Mouse (Mus musculus): ENCODE measurements around the gene Supv3l1. TPM values are rescaled to one million over a fixed set of nuclear protein-coding genes. Genes with fewer than 3 reads are reported as not detected.

Gene Supv3l1
- polyA plus RNA-seq, 1 experiment from 2014 or later = 33.2 TPM

DNA sequence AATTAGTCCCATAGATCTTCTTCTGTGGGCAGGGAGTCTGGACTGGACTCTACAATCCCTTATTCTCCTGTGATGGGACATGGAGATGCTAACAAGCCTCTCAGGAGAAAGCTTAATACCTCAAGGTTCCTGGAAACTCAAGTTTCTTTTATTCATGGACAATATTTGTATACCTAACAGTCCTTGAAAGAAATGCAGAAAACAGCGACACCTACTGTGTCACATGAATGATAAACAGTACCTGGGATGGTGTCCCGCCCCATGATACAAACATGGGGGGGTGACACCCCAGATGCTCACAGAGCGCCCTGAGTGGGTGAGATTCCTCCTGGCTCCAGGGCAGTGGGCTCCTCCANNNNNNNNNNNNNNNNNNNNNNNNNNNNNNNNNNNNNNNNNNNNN is 66.5 kb downstream of the Supv3l1 start:
- Histone ChIP-seq H3K27me3 (replicated peaks; ENCODE audit: control insufficient read depth, insufficient read depth, low read length) (no peaks in the 10 kb centered on the region), H3K4me2 (ENCODE audit: low read depth, low read length) (no peak overlapping the region), H3K4me1 (ENCODE audit: control insufficient read depth, insufficient read depth, low read length) (no peaks in the 10 kb centered on the region), H3K9me3 (ENCODE audit: control insufficient read depth, low read length) (no peaks in the 10 kb centered on the region), H3K27ac (ENCODE audit: low read length) (no peak overlapping the region), H3K36me3 (ENCODE audit: control insufficient read depth, insufficient read depth, low read length) (0 out of 2 replicates have a peak, but pooled peaks cover 3% of the 10 kb centered on the region), H3K4me3 (ENCODE audit: low read length) (no peak overlapping the region), H3K9ac (ENCODE audit: low read depth, low read length) (no peak overlapping the region)
- 76% methylated on average over 3 of the region's 3 CpGs for WGBS
- ATAC-seq = no peak

DNA sequence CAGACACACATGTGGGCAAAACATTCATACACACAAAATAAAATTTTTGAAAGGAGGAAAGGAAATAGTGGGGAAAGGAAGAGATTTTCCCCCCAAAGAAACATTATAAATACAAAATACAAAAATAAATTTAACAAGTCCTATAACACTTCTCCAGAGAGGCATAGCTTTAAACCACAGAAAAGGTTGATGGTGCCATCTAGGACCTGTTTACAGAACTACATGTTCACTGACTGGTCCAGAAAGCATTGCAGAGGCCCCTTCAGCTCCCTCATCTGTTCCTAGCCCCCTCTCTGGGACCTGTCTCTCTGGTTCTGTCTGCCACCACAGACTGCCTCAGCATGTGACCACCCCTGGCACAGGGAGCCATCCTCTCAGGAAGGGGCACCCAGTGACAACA is 68.6 kb downstream of the Supv3l1 start:
- Histone ChIP-seq H3K4me1 (ENCODE audit: control insufficient read depth, insufficient read depth, low read length) (no peaks in the 10 kb centered on the region), H3K9ac (ENCODE audit: low read depth, low read length) (no peak overlapping the region), H3K36me3 (ENCODE audit: control insufficient read depth, insufficient read depth, low read length) (0 out of 2 replicates have a peak, but pooled peaks cover 3% of the 10 kb centered on the region), H3K9me3 (ENCODE audit: control insufficient read depth, low read length) (no peaks in the 10 kb centered on the region), H3K4me2 (ENCODE audit: low read depth, low read length) (no peak overlapping the region), H3K27me3 (replicated peaks; ENCODE audit: control insufficient read depth, insufficient read depth, low read length) (no peaks in the 10 kb centered on the region), H3K4me3 (ENCODE audit: low read length) (no peak overlapping the region), H3K27ac (ENCODE audit: low read length) (no peak overlapping the region)
- no peak for ATAC-seq

DNA sequence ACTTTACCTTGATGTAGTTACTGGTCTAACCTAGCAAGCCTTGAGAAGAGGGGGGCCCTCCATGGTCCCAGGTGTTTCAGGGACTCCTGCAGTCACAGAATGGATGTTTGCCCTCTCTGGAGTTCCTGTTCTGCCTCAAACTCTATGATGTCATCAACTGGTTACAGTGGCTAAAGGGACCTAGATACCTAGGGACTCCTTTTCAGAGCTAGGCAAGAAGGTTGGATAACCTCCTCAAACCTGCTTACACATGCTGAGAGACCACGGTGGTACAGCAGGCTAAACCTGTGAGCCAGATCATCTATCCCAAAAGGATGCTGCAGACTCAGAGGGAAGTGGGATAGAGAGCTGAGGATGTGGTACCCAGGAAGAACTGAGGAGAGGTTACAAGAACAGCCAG is 69.7 kb downstream of the Supv3l1 start, which contains the start of gene Hk1:
Hk1 (minus strand) TSS at position 101 of the 400 bp plus-strand sequence.
- H3K4me3 ChIP-seq (ENCODE audit: low read length) = no peak within 1 kb of the TSS

More for the DNA sequence above, 69.7 kb downstream of the Supv3l1 start, which contains the start of gene Hk1:
- Histone ChIP-seq H3K4me1 (ENCODE audit: control insufficient read depth, insufficient read depth, low read length) (no peaks in the 10 kb centered on the region), H3K4me2 (ENCODE audit: low read depth, low read length) (no peak within 1 kb of the TSS), H3K9ac (ENCODE audit: low read depth, low read length) (no peak within 1 kb of the TSS), H3K36me3 (ENCODE audit: control insufficient read depth, insufficient read depth, low read length) (0 out of 2 replicates have a peak, but pooled peaks cover 3% of the 10 kb centered on the region), H3K27me3 (replicated peaks; ENCODE audit: control insufficient read depth, insufficient read depth, low read length) (no peaks in the 10 kb centered on the region), H3K27ac (ENCODE audit: low read length) (no peak within 1 kb of the TSS), H3K9me3 (ENCODE audit: control insufficient read depth, low read length) (no peaks in the 10 kb centered on the region)
- WGBS = 84% methylated on average over 1 of the region's 1 CpGs
- no peak for ATAC-seq

Other genes starting within 250 kb of the Supv3l1 start
- 86.3 and 92.1 TPM in 2 replicates for gene Tspan15, start 218.5 kb downstream of the Supv3l1 start, polyA plus RNA-seq (2015; fragmentation: Nextera tagmentation; extraction: Ambion mirVana)
- gene Tacr2, start 197.3 kb downstream of the Supv3l1 start, polyA plus RNA-seq (2015; fragmentation: Nextera tagmentation; extraction: Ambion mirVana) = 0.98 and 1.2 TPM in 2 replicates
- gene Hk1, start 69.8 kb downstream of the Supv3l1 start, polyA plus RNA-seq (2015; fragmentation: Nextera tagmentation; extraction: Ambion mirVana) = 25.5 and 27.6 TPM in 2 replicates
- 45.8 and 56.1 TPM in 2 replicates for gene Hkdc1, start 27.2 kb downstream of the Supv3l1 start, polyA plus RNA-seq (2015; fragmentation: Nextera tagmentation; extraction: Ambion mirVana)
- 0.17 and 0.45 TPM in 2 replicates for gene 4930507D05Rik, start 249 bp downstream of the Supv3l1 start, polyA plus RNA-seq (2015; fragmentation: Nextera tagmentation; extraction: Ambion mirVana)
- 135 and 143 TPM in 2 replicates for gene Vps26a, start 37.1 kb upstream of the Supv3l1 start, polyA plus RNA-seq (2015; fragmentation: Nextera tagmentation; extraction: Ambion mirVana)
- gene Srgn, start 77.7 kb upstream of the Supv3l1 start, polyA plus RNA-seq (2015; fragmentation: Nextera tagmentation; extraction: Ambion mirVana) = 15.1 and 15.5 TPM in 2 replicates
- 23.0 and 27.3 TPM in 2 replicates for gene Kif1bp, start 128.7 kb upstream of the Supv3l1 start, polyA plus RNA-seq (2015; fragmentation: Nextera tagmentation; extraction: Ambion mirVana)
- 15.5 and 17.0 TPM in 2 replicates for gene Ddx21, start 152.5 kb upstream of the Supv3l1 start, polyA plus RNA-seq (2015; fragmentation: Nextera tagmentation; extraction: Ambion mirVana)
- gene Ddx50, start 201.5 kb upstream of the Supv3l1 start, polyA plus RNA-seq (2015; fragmentation: Nextera tagmentation; extraction: Ambion mirVana) = 94.5 and 96.3 TPM in 2 replicates